Mouse (Mus musculus) lung, embryonic 15.5 days (tissue): ENCODE data around the gene Coa7. TPM values are rescaled to one million over a fixed set of nuclear protein-coding genes. Genes with fewer than 3 reads are reported as not detected.

ENCODE experiments used
- ATAC-seq: fragments of 200-750 bp; cut with Nextera tagmentation; 2 replicates; pipeline ENCODE4 v1.8.0; 2017; ENCODE audit warnings: moderate number of reproducible peaks, borderline replicate concordance; ENCODE audit not compliant: low FRiP score, low TSS enrichment; ENCODE audit errors: extremely low read depth
- H3K27ac ChIP-seq: fragments of 300-500 bp; sonication (generic); 2 replicates; pipeline ENCODE4 v1.5.1; 2015; ENCODE audit warnings: moderate library complexity, mild to moderate bottlenecking, inconsistent platforms
- H3K27me3 ChIP-seq: fragments of 300-500 bp; sonication (generic); 2 replicates; pipeline ENCODE4 v1.6.1; 2015; ENCODE audit warnings: inconsistent platforms
- H3K36me3 ChIP-seq: fragments of 300-500 bp; sonication (generic); 2 replicates; pipeline ENCODE4 v1.6.1; 2015; ENCODE audit warnings: inconsistent platforms
- H3K4me1 ChIP-seq: fragments of 300-500 bp; sonication (generic); 2 replicates; pipeline ENCODE4 v1.6.1; 2015; ENCODE audit warnings: inconsistent platforms
- H3K4me2 ChIP-seq: fragments of 300-500 bp; sonication (generic); 2 replicates; pipeline ENCODE4 v1.6.1; 2015; ENCODE audit warnings: inconsistent platforms, mild to moderate bottlenecking, moderate library complexity
- H3K4me3 ChIP-seq: fragments of 300-500 bp; sonication (generic); 2 replicates; pipeline ENCODE4 v1.5.1; 2015; ENCODE audit warnings: mild to moderate bottlenecking, inconsistent platforms
- H3K9ac ChIP-seq: fragments of 300-500 bp; sonication (generic); 2 replicates; pipeline ENCODE4 v1.6.1; 2015; ENCODE audit warnings: inconsistent platforms
- H3K9me3 ChIP-seq: fragments of 300-500 bp; sonication (generic); 2 replicates; pipeline ENCODE4 v1.6.1; 2016; ENCODE audit warnings: inconsistent platforms
- WGBS: fragments of 180-500 bp; shearing (Covaris S2); methylation state at CpG from one replicate; pipeline ENCODE4 v1.1.7; 2015; 5-methylcytosine and 5-hydroxymethylcytosine counted together
- polyA plus RNA-seq: library from polyadenylated mRNA; unstranded; fragments of >200 nt; fragmentation: Nextera tagmentation; extraction: Ambion mirVana; gene quantifications from 2 replicates; pipeline ENCODE4 v1.2.1, GENCODE M21; 2015

The Coa7 gene
- 45.2 and 47.3 TPM in 2 replicates for polyA plus RNA-seq

- Histone ChIP-seq H3K9me3 (no peaks in the 10 kb centered on the region), H3K36me3 (0 out of 2 replicates have a peak, but pooled peaks cover 2% of the 10 kb centered on the region), H3K27me3 (no peaks in the 10 kb centered on the region), H3K4me3 (peak within 1 kb of the TSS; percentile 63), H3K4me2 (peak within 1 kb of the TSS; percentile 61), H3K27ac (peak within 1 kb of the TSS; percentile 88), H3K9ac (peak within 1 kb of the TSS; percentile 43), H3K4me1 (peaks cover 8% of the 10 kb centered on the region; the same call in 1 of the 2 replicates)
- peak; percentile 95 for ATAC-seq
- WGBS, result under 1% methylated on average over 45 of the region's 45 CpGs
Measured at GRCm38 (mm10) chr4:108327730-108328484, at the start of gene Coa7. TSS of gene Coa7 (plus strand) at chr4:108328140.

GRCm38 (mm10) chr4:108300266-108300665 is 27.7 kb upstream of the Coa7 start:
- Histone ChIP-seq H3K4me2 (peak overlapping the region; percentile 76), H3K4me3 (peak overlapping the region; percentile 99), H3K9me3 (no peaks in the 10 kb centered on the region), H3K27me3 (no peaks in the 10 kb centered on the region), H3K4me1 (peaks cover 16% of the 10 kb centered on the region), H3K27ac (peak overlapping the region; percentile 90), H3K9ac (peak overlapping the region; percentile 98), H3K36me3 (no peaks in the 10 kb centered on the region)
- ATAC-seq, result peak; percentile 8; the same call in 1 of the 2 replicates
- WGBS, result 1% methylated on average over 14 of the region's 14 CpGs

GRCm38 (mm10) chr4:108300670-108301373 is 27.1 kb upstream of the Coa7 start, which contains the start of gene Zyg11b:
TSS of gene Zyg11b (minus strand) at chr4:108301096.
- peaks cover 16% of the 10 kb centered on the region for H3K4me1 ChIP-seq
- H3K27ac ChIP-seq, result peak within 1 kb of the TSS; percentile 90
- H3K36me3 ChIP-seq, result no peaks in the 10 kb centered on the region
- H3K9ac ChIP-seq, result peak within 1 kb of the TSS; percentile 98
- ATAC-seq, result peak; percentile 96
- WGBS, result under 1% methylated on average over 51 of the region's 58 CpGs
- H3K4me2 ChIP-seq, result peak within 1 kb of the TSS; percentile 76
- no peaks in the 10 kb centered on the region for H3K9me3 ChIP-seq
- H3K27me3 ChIP-seq, result no peaks in the 10 kb centered on the region
- peak within 1 kb of the TSS; percentile 99 for H3K4me3 ChIP-seq

- H3K9ac ChIP-seq, result no peak overlapping the region
- no peak overlapping the region for H3K4me2 ChIP-seq
- no peak overlapping the region for H3K4me3 ChIP-seq
- no peaks in the 10 kb centered on the region for H3K27me3 ChIP-seq
- H3K4me1 ChIP-seq, result peaks cover 16% of the 10 kb centered on the region
- H3K36me3 ChIP-seq, result no peaks in the 10 kb centered on the region
- H3K27ac ChIP-seq, result no peak overlapping the region
- no peak for ATAC-seq
- 75% methylated on average over 5 of the region's 5 CpGs for WGBS
- no peaks in the 10 kb centered on the region for H3K9me3 ChIP-seq
Measured at GRCm38 (mm10) chr4:108302296-108302890, 25.5 kb upstream of the Coa7 start.

GRCm38 (mm10) chr4:108310706-108311105 is 17.2 kb upstream of the Coa7 start:
- ATAC-seq, result no peak
- 58% methylated on average over 6 of the region's 6 CpGs for WGBS

DNA sequence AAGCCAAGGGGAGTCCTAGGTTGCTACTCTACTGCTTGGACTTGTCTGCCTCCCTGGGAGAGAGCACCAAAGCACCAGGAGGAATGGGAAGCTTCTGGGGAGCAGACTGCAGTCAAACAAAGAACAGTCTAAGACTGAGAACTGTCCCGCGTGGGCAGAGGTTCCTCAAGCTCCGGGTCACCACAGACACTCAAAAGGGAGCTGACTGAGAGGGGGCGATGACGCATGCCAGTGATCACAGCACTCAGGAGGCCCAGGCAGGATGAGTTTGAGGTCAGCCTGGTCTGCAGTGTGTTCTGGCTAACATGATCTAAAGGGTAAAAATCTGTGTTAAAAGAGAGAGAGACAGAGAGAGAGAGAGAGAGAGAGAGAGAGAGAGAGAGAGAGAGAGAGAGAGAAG is 13.9 kb upstream of the Coa7 start:
- no peak for ATAC-seq
- no peaks in the 10 kb centered on the region for H3K9me3 ChIP-seq
- H3K9ac ChIP-seq, result no peak overlapping the region
- WGBS, result 48% methylated on average over 5 of the region's 5 CpGs
- H3K36me3 ChIP-seq, result no peaks in the 10 kb centered on the region
- H3K4me2 ChIP-seq, result no peak overlapping the region
- no peak overlapping the region for H3K27ac ChIP-seq
- no peak overlapping the region for H3K4me3 ChIP-seq
- H3K4me1 ChIP-seq, result no peaks in the 10 kb centered on the region
- no peaks in the 10 kb centered on the region for H3K27me3 ChIP-seq

More at GRCm38 (mm10) chr4:108310706-108311105, 17.2 kb upstream of the Coa7 start:
- H3K9ac ChIP-seq, result no peak overlapping the region
- H3K36me3 ChIP-seq, result no peaks in the 10 kb centered on the region
- no peak overlapping the region for H3K27ac ChIP-seq
- H3K4me2 ChIP-seq, result no peak overlapping the region
- H3K4me3 ChIP-seq, result no peak overlapping the region
- H3K9me3 ChIP-seq, result no peaks in the 10 kb centered on the region
- H3K4me1 ChIP-seq, result no peaks in the 10 kb centered on the region
- no peaks in the 10 kb centered on the region for H3K27me3 ChIP-seq

DNA sequence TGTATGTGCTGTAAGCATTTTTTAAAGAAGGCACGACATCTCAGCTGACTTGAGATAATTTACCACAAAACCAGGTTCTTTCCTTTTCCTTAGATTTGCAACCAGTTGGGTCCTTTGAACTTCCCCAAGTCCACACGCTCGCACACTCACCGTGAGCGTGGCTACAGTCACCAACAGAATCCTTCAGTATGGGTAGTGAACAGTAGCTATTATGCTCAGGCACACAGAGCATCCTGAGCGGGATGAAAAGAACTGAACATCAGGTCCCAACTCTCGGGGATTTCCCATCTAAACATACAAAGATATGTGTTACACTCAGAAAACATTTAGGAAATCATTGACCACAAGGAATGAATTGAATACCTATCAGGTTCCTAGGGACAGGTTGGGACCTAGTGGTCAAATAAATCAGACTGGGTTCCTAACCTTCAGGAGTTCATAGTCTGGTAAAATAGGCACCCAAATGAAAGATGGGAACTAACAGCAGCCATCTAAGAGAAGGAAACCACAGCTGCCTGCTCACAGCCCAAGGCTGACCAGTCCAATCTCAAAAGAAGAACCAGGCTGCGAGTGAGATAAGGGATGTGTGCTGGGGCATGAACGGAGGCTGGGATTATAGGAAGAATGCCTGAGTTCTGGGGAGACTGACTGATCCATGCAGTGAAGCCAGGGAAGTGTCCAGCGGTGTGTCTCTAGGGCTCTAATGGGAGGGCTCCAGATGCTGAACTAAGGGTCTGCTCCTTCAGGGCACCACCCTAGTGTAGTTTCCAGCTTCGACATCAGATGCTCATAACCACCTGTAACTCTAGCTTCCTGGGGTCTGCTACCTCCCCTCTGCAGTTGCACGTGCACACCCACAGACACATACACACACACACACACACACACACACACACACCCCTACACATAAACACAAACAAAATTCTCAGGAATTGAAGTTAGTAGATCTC is 10.0 kb upstream of the Coa7 start:
- no peak overlapping the region for H3K4me3 ChIP-seq
- 72% methylated on average over 12 of the region's 12 CpGs for WGBS
- H3K4me1 ChIP-seq, result no peaks in the 10 kb centered on the region
- no peaks in the 10 kb centered on the region for H3K27me3 ChIP-seq
- ATAC-seq, result no peak
- H3K9me3 ChIP-seq, result no peaks in the 10 kb centered on the region
- H3K4me2 ChIP-seq, result no peak overlapping the region
- H3K27ac ChIP-seq, result no peak overlapping the region
- H3K36me3 ChIP-seq, result no peaks in the 10 kb centered on the region
- H3K9ac ChIP-seq, result no peak overlapping the region

GRCm38 (mm10) chr4:108318649-108319615 is 9.0 kb upstream of the Coa7 start:
- no peaks in the 10 kb centered on the region for H3K4me1 ChIP-seq
- ATAC-seq, result no peak
- H3K36me3 ChIP-seq, result no peaks in the 10 kb centered on the region
- no peak overlapping the region for H3K4me2 ChIP-seq
- H3K27ac ChIP-seq, result no peak overlapping the region
- 54% methylated on average over 7 of the region's 8 CpGs for WGBS
- H3K9ac ChIP-seq, result no peak overlapping the region
- no peaks in the 10 kb centered on the region for H3K9me3 ChIP-seq
- no peak overlapping the region for H3K4me3 ChIP-seq
- no peaks in the 10 kb centered on the region for H3K27me3 ChIP-seq

DNA sequence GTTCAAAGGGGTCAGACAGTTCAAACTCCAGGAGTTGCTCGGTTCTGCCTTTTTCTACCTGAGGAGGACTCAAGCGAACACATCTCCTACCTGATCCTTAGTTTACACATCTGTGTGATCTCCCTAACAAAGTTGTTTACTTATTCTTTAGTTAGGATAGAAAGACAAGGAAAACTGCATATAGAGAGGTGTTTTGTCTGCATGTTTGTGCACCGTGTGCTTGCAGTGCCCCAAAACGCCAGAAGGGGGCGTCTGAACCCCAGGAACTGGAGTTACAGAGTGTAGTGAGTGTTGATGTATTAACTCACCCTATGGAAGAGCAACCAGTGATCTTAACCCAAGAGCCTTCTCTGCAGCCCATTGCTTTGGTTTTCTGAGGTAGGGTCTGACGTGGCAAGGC is 8.2 kb upstream of the Coa7 start:
- 68% methylated on average over 6 of the region's 6 CpGs for WGBS
- no peak overlapping the region for H3K4me3 ChIP-seq
- H3K4me1 ChIP-seq, result no peaks in the 10 kb centered on the region
- ATAC-seq, result no peak
- no peaks in the 10 kb centered on the region for H3K9me3 ChIP-seq
- no peaks in the 10 kb centered on the region for H3K27me3 ChIP-seq
- H3K36me3 ChIP-seq, result no peaks in the 10 kb centered on the region
- no peak overlapping the region for H3K4me2 ChIP-seq
- no peak overlapping the region for H3K9ac ChIP-seq
- no peak overlapping the region for H3K27ac ChIP-seq

DNA sequence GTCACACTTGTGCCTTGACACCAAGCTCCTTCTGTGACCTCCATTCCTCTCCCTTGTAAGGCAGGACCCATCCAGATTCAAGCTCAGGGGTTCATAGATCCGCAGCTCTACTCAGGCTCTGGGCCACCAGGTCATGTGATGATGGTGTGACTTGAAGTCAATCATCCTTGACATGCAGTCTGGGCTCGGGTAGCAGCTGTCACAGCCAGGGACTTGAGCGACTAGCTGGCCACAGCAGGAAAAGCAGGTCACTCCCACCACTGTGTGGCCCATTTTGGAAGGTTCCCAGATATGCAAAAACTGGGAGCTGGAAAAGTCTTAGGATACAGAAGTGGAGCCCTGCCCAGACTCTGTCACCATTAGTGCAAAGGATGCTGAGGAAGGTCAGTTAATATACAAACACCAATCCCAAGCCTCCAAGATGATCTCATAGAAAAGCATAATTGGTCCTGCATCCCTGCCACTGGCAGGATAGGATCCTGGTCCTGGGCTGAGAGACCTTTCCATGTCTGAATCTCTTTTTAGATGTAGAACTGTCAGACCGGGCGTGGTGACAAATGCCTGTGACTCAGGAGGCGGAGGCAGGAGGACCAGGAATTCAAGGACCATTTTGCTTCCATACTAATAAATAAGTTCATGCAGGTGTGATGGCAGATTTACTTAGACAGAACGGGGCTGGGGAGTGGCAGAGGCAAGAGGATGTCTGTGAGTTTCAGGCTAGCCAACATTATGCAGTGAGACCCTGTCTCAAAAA is 7.1 kb upstream of the Coa7 start:
- H3K9ac ChIP-seq, result no peak overlapping the region
- no peaks in the 10 kb centered on the region for H3K9me3 ChIP-seq
- peak; percentile 67; the same call in 1 of the 2 replicates for ATAC-seq
- no peaks in the 10 kb centered on the region for H3K36me3 ChIP-seq
- no peak overlapping the region for H3K27ac ChIP-seq
- 63% methylated on average over 7 of the region's 7 CpGs for WGBS
- H3K4me2 ChIP-seq, result no peak overlapping the region
- no peak overlapping the region for H3K4me3 ChIP-seq
- no peaks in the 10 kb centered on the region for H3K4me1 ChIP-seq
- no peaks in the 10 kb centered on the region for H3K27me3 ChIP-seq
